Mouse (Mus musculus) hindbrain, embryonic 16.5 days (tissue): ENCODE results near the gene Wnt6. TPM values are rescaled to one million over a fixed set of nuclear protein-coding genes. Genes with fewer than 3 reads are reported as not detected.
"Not testable (repeated sequence)": the region's sequence is repeated elsewhere in the genome, so short reads cannot be mapped to it uniquely, and the experiment has no call there.

ENCODE experiments used
- ATAC-seq: fragments of 200-750 bp; cut with Nextera tagmentation; 2 replicates; pipeline ENCODE4 v1.8.0; 2017; ENCODE audit warnings: moderate TSS enrichment, moderate library complexity
- H3K27ac ChIP-seq: fragments of 300-500 bp; sonication (generic); 2 replicates; pipeline ENCODE4 v1.5.1; 2014; ENCODE audit warnings: low read depth, mild to moderate bottlenecking, control low read depth, low read length, moderate library complexity
- H3K27me3 ChIP-seq: fragments of 300-500 bp; sonication (generic); replicated peaks from 2 replicates; pipeline ENCODE4 v1.6.1; 2014; ENCODE audit warnings: low read length; ENCODE audit not compliant: control insufficient read depth, insufficient read depth
- H3K36me3 ChIP-seq: fragments of 300-500 bp; sonication (generic); 2 replicates; pipeline ENCODE4 v1.6.1; 2014; ENCODE audit warnings: mild to moderate bottlenecking, low read length, moderate library complexity, mixed read lengths; ENCODE audit not compliant: control insufficient read depth, insufficient read depth
- H3K4me1 ChIP-seq: fragments of 300-500 bp; sonication (generic); 2 replicates; pipeline ENCODE4 v1.6.1; 2014; ENCODE audit warnings: low read depth, low read length; ENCODE audit not compliant: control insufficient read depth, insufficient read depth
- H3K4me2 ChIP-seq: fragments of 300-500 bp; sonication (generic); 2 replicates; pipeline ENCODE4 v1.6.1; 2014; ENCODE audit warnings: mild to moderate bottlenecking, low read length, control low read depth, moderate library complexity
- H3K4me3 ChIP-seq: fragments of 300-500 bp; sonication (generic); 2 replicates; pipeline ENCODE4 v1.5.1; 2014; ENCODE audit warnings: mild to moderate bottlenecking, low read length, control low read depth, moderate library complexity
- H3K9ac ChIP-seq: fragments of 300-500 bp; sonication (generic); 2 replicates; pipeline ENCODE4 v1.6.1; 2014; ENCODE audit warnings: low read depth, mild to moderate bottlenecking, control low read depth, low read length, moderate library complexity
- H3K9me3 ChIP-seq: fragments of 300-500 bp; sonication (generic); 2 replicates; pipeline ENCODE4 v1.6.1; 2014; ENCODE audit warnings: mild to moderate bottlenecking, low read length, moderate library complexity; ENCODE audit not compliant: control insufficient read depth
- WGBS: fragments of 180-500 bp; shearing (Covaris S2); extraction: QIAGEN DNeasy Blood & Tissue Kit; methylation state at CpG from one replicate; pipeline ENCODE4 v1.1.7; 2014; 5-methylcytosine and 5-hydroxymethylcytosine counted together
- polyA plus RNA-seq: library from polyadenylated mRNA; unstranded; fragments of >200 nt; fragmentation: Nextera tagmentation; extraction: Ambion mirVana; gene quantifications from 2 replicates; pipeline ENCODE4 v1.2.1, GENCODE M21; 2015

Gene Wnt6
- polyA plus RNA-seq, 1 experiment from 2014 or later, result 6.1 TPM

- no peak overlapping the region for H3K4me2 ChIP-seq
- no peaks in the 10 kb centered on the region for H3K36me3 ChIP-seq
- H3K9ac ChIP-seq, result no peak overlapping the region
- no peak overlapping the region for H3K27ac ChIP-seq
- ATAC-seq, result no peak
- H3K4me1 ChIP-seq, result peaks cover 26% of the 10 kb centered on the region
- 64% methylated on average over 10 of the region's 10 CpGs for WGBS
- H3K27me3 ChIP-seq, result peaks cover 13% of the 10 kb centered on the region
- H3K9me3 ChIP-seq, result no peaks in the 10 kb centered on the region
- H3K4me3 ChIP-seq, result no peak overlapping the region
Observed at GRCm38 (mm10) chr1:74809007-74809406, 37.3 kb downstream of the Wnt6 start.

- no peak overlapping the region for H3K4me3 ChIP-seq
- no peaks in the 10 kb centered on the region for H3K27me3 ChIP-seq
- WGBS, result 83% methylated on average over 9 of the region's 9 CpGs
- H3K27ac ChIP-seq, result no peak overlapping the region
- no peaks in the 10 kb centered on the region for H3K9me3 ChIP-seq
- no peak overlapping the region for H3K4me2 ChIP-seq
- H3K4me1 ChIP-seq, result peaks cover 6% of the 10 kb centered on the region
- no peak for ATAC-seq
- H3K9ac ChIP-seq, result no peak overlapping the region
- no peaks in the 10 kb centered on the region for H3K36me3 ChIP-seq
Observed at GRCm38 (mm10) chr1:74814931-74815647, 43.4 kb downstream of the Wnt6 start.

- not testable (repeated sequence) for H3K4me3 ChIP-seq, H3K4me2 ChIP-seq, H3K27ac ChIP-seq, ATAC-seq, H3K27me3 ChIP-seq, H3K36me3 ChIP-seq, H3K4me1 ChIP-seq, H3K9ac ChIP-seq, H3K9me3 ChIP-seq
- 83% methylated on average over 6 of the region's 6 CpGs for WGBS
Observed at GRCm38 (mm10) chr1:74815965-74816364, 44.3 kb downstream of the Wnt6 start.

- ATAC-seq, result peak; percentile 91
- Histone ChIP-seq H3K9me3 (no peaks in the 10 kb centered on the region), H3K4me1 (peaks cover 6% of the 10 kb centered on the region), H3K4me3 (peak overlapping the region; percentile 52), H3K4me2 (peak overlapping the region; percentile 68), H3K36me3 (no peaks in the 10 kb centered on the region), H3K27ac (peak overlapping the region; percentile 75), H3K27me3 (no peaks in the 10 kb centered on the region), H3K9ac (peak overlapping the region; percentile 84)
- 4% methylated on average over 35 of the region's 38 CpGs for WGBS
Observed at GRCm38 (mm10) chr1:74816612-74817199, 45.0 kb downstream of the Wnt6 start.

GRCm38 (mm10) chr1:74817219-74817618 is 45.5 kb downstream of the Wnt6 start:
- Histone ChIP-seq H3K9ac (peak overlapping the region; percentile 84), H3K4me1 (peaks cover 6% of the 10 kb centered on the region), H3K4me3 (peak overlapping the region; percentile 52), H3K27ac (peak overlapping the region; percentile 75), H3K9me3 (no peaks in the 10 kb centered on the region), H3K4me2 (peak overlapping the region; percentile 68), H3K27me3 (no peaks in the 10 kb centered on the region), H3K36me3 (no peaks in the 10 kb centered on the region)
- 10% methylated on average over 14 of the region's 14 CpGs for WGBS
- ATAC-seq, result peak; percentile 31

- no peak for ATAC-seq
- H3K9me3 ChIP-seq, result no peaks in the 10 kb centered on the region
- no peak overlapping the region for H3K9ac ChIP-seq
- peaks cover 6% of the 10 kb centered on the region for H3K4me1 ChIP-seq
- 100% methylated on average over 1 of the region's 1 CpGs for WGBS
- no peak overlapping the region for H3K27ac ChIP-seq
- H3K4me3 ChIP-seq, result no peak overlapping the region
- H3K27me3 ChIP-seq, result no peaks in the 10 kb centered on the region
- no peak overlapping the region for H3K4me2 ChIP-seq
- no peaks in the 10 kb centered on the region for H3K36me3 ChIP-seq
Observed at GRCm38 (mm10) chr1:74818509-74818908, 46.8 kb downstream of the Wnt6 start.

GRCm38 (mm10) chr1:74823598-74823997 is 51.9 kb downstream of the Wnt6 start:
- H3K36me3 ChIP-seq, H3K4me1 ChIP-seq, H3K4me2 ChIP-seq, ATAC-seq, H3K9ac ChIP-seq, H3K4me3 ChIP-seq, H3K27ac ChIP-seq, H3K27me3 ChIP-seq, H3K9me3 ChIP-seq: not testable (repeated sequence)
- 95% methylated on average over 4 of the region's 4 CpGs for WGBS

GRCm38 (mm10) chr1:74824518-74825302 is 53.0 kb downstream of the Wnt6 start:
- no peaks in the 10 kb centered on the region for H3K36me3 ChIP-seq
- ATAC-seq, result no peak
- no peaks in the 10 kb centered on the region for H3K9me3 ChIP-seq
- no peak overlapping the region for H3K9ac ChIP-seq
- no peaks in the 10 kb centered on the region for H3K4me1 ChIP-seq
- 6% methylated on average over 14 of the region's 14 CpGs for WGBS
- no peak overlapping the region for H3K4me3 ChIP-seq
- no peak overlapping the region for H3K4me2 ChIP-seq
- no peak overlapping the region for H3K27ac ChIP-seq
- H3K27me3 ChIP-seq, result no peaks in the 10 kb centered on the region

- no peak overlapping the region for H3K4me2 ChIP-seq
- H3K27ac ChIP-seq, result no peak overlapping the region
- no peak overlapping the region for H3K4me3 ChIP-seq
- ATAC-seq, result no peak
- no peak overlapping the region for H3K9ac ChIP-seq
- H3K4me1 ChIP-seq, result no peaks in the 10 kb centered on the region
- WGBS, result 83% methylated on average over 9 of the region's 9 CpGs
- H3K36me3 ChIP-seq, result no peaks in the 10 kb centered on the region
- no peaks in the 10 kb centered on the region for H3K9me3 ChIP-seq
- H3K27me3 ChIP-seq, result no peaks in the 10 kb centered on the region
Observed at GRCm38 (mm10) chr1:74830061-74830460, 58.4 kb downstream of the Wnt6 start.
